ENCODE assay signal across 23 mouse cellular contexts in the genomic region with DNA sequence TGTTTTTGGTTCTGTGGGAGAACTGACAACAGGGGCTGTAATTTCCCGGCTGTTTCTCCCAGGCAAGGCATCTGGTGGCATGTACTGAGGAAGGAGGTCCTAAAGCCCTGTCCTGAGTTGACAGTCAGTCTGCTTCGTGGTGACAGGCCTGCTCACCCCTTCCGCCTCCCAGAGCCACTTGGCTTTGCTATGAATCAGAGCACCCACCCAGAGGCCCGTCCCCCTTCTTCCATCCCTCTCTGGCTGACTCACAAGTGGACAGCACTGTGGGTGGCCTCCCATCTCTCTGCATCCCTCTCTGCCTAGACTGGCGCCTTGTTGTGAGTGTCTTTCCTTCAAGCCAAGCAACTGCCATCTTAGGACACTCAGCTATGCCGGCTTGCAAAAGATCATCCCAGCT.
"Had no signal": no experiment of that assay in that cellular context is flagged by ENCODE, and none has a peak within 500 bp of the region (broad histone marks: within the 10 kb centered on the region; RNA-seq: fewer than 3 reads in every experiment).

No protein-coding gene starts in this region.

- H3K27me3 ChIP-seq: limb, embryonic 12.5 days; limb, embryonic 15.5 days; midbrain, embryonic 13.5 days; neural tube, embryonic 12.5 days; neural tube, embryonic 15.5 days had no signal

- H3K36me3 ChIP-seq: limb, embryonic 12.5 days; limb, embryonic 15.5 days; midbrain, embryonic 13.5 days; neural tube, embryonic 12.5 days; neural tube, embryonic 15.5 days had no signal

- H3K4me2 ChIP-seq: limb, embryonic 12.5 days; limb, embryonic 15.5 days; liver, embryonic 11.5 days; lung, embryonic 14.5 days; midbrain, embryonic 13.5 days; neural tube, embryonic 12.5 days; neural tube, embryonic 15.5 days had no signal

- H3K9me3 ChIP-seq: limb, embryonic 12.5 days; limb, embryonic 15.5 days; midbrain, embryonic 13.5 days; neural tube, embryonic 12.5 days; neural tube, embryonic 15.5 days had no signal

- H3K4me1 ChIP-seq: limb, embryonic 12.5 days; limb, embryonic 15.5 days; midbrain, embryonic 13.5 days; neural tube, embryonic 15.5 days had no signal

- DNase-seq: kidney, adult 18-20 months; kidney, adult 9 months; kidney, postnatal 14 days; kidney, postnatal 4 days; liver, postnatal 0 days; lung, embryonic 14.5 days; retina, postnatal 1 day; right cerebral cortex, postnatal 14 days; right cerebral cortex, postnatal 4 days; thymus, adult 2 months; thymus, postnatal 14 days; thymus, postnatal 4 days had no signal

- ATAC-seq: liver, postnatal 0 days; lung, postnatal 0 days; midbrain, embryonic 13.5 days; midbrain, embryonic 16.5 days had no signal

- H3K27ac ChIP-seq: limb, embryonic 12.5 days; limb, embryonic 15.5 days; liver, embryonic 14.5 days; macrophage; midbrain, embryonic 13.5 days; neural tube, embryonic 12.5 days; neural tube, embryonic 15.5 days; stomach, postnatal 0 days had no signal

- H3K4me3 ChIP-seq: limb, embryonic 12.5 days; limb, embryonic 15.5 days; midbrain, embryonic 13.5 days; neural tube, embryonic 12.5 days; neural tube, embryonic 15.5 days had no signal
